Mouse (Mus musculus) CH12.LX (cell line): ENCODE measurements around the gene Efhd1. TPM values are rescaled to one million over a fixed set of nuclear protein-coding genes. Genes with fewer than 3 reads are reported as not detected.

Experiments
- DNase-seq: peaks from one replicate; pipeline ENCODE4 v3.0.0-alpha.2; 2013; ENCODE audit errors: extremely low read depth
- H3K27ac ChIP-seq: 2 replicates; pipeline ENCODE4 v1.5.1; 2012; ENCODE audit warnings: low read depth, mild to moderate bottlenecking, control low read depth, moderate library complexity; ENCODE audit not compliant: insufficient read depth
- H3K27me3 ChIP-seq: replicated peaks from 2 replicates; pipeline ENCODE3; 2012; ENCODE audit warnings: inconsistent platforms
- H3K36me3 ChIP-seq, 2 experiments: replicated peaks in 1 of 2; 2 replicates each; pipeline versions ENCODE3 to v1.6.1; 2012; ENCODE audit warnings: inconsistent platforms in 1 of 2, low read length in 1 of 2, mild to moderate bottlenecking in 1 of 2, mixed read lengths in 1 of 2, moderate library complexity in 1 of 2; ENCODE audit not compliant: control insufficient read depth in 1 of 2, insufficient read depth in 1 of 2
- H3K4me1 ChIP-seq, 2 experiments: 2 replicates each; pipeline ENCODE4 v1.6.1; 2012; ENCODE audit warnings: inconsistent platforms in 1 of 2, moderate library complexity in 1 of 2; ENCODE audit not compliant: insufficient read depth in 2 of 2, control insufficient read depth in 1 of 2
- H3K4me2 ChIP-seq: 2 replicates; pipeline ENCODE4 v1.6.1; 2012; ENCODE audit warnings: low read depth, mild to moderate bottlenecking, control low read depth; ENCODE audit not compliant: poor library complexity, insufficient read depth, severe bottlenecking
- H3K4me3 ChIP-seq, 3 experiments: fragments of 150-350 bp in 1 of 3; sonication (generic) in 1 of 3; replicated peaks in 1 of 3; 2 replicates each; pipeline versions ENCODE3 to v1.5.1; 2011 to 2012; ENCODE audit warnings: low read depth in 2 of 3, low read length in 2 of 3, mild to moderate bottlenecking in 2 of 3, moderate library complexity in 2 of 3, control low read depth in 1 of 3, improper control_type of control experiment in 1 of 3, inconsistent platforms in 1 of 3, mixed read lengths in 1 of 3; ENCODE audit not compliant: poor library complexity in 1 of 3
- H3K79me2 ChIP-seq: replicated peaks from 2 replicates; pipeline ENCODE4 v1.6.1; 2012; ENCODE audit warnings: mild to moderate bottlenecking, moderate library complexity; ENCODE audit not compliant: control insufficient read depth, poor library complexity, insufficient read depth, severe bottlenecking; ENCODE audit errors: extremely low read depth
- H3K9ac ChIP-seq: 2 replicates; pipeline ENCODE4 v1.6.1; 2012; ENCODE audit warnings: low read depth, mild to moderate bottlenecking, control low read depth, moderate library complexity; ENCODE audit not compliant: insufficient read depth
- H3K9me3 ChIP-seq: replicated peaks from 2 replicates; pipeline ENCODE3; 2012; ENCODE audit warnings: low read length, inconsistent platforms, mixed read lengths
- CHD1 ChIP-seq: IDR thresholded peaks from 2 replicates; pipeline ENCODE4 v1.6.1; 2012; ENCODE audit warnings: low read depth, low read length, improper control_type of control experiment, inconsistent platforms
- CHD2 ChIP-seq: IDR thresholded peaks from 2 replicates; pipeline ENCODE4 v1.6.1; 2011; ENCODE audit warnings: low read length, improper control_type of control experiment
- CTCF ChIP-seq, 2 experiments: IDR thresholded peaks in 1 of 2; conservative IDR thresholded peaks in 1 of 2; 2 replicates each; pipeline ENCODE4 v1.5.1; 2011 to 2012; ENCODE audit warnings: low read depth in 2 of 2, low read length in 2 of 2, improper control_type of control experiment in 1 of 2, inconsistent platforms in 1 of 2, mild to moderate bottlenecking in 1 of 2, moderate library complexity in 1 of 2
- E2F4 ChIP-seq: IDR thresholded peaks from 2 replicates; pipeline ENCODE4 v1.6.1; 2011; ENCODE audit warnings: low read depth, low read length, improper control_type of control experiment; ENCODE audit not compliant: insufficient replicate concordance
- ELF1 ChIP-seq: IDR thresholded peaks from 2 replicates; pipeline ENCODE4 v1.6.1; 2014; ENCODE audit warnings: low read depth, mild to moderate bottlenecking, inconsistent platforms, low read length, improper control_type of control experiment
- EP300 ChIP-seq: IDR thresholded peaks from 2 replicates; pipeline ENCODE4 v1.6.1; 2011; ENCODE audit warnings: low read length, improper control_type of control experiment
- ETS1 ChIP-seq: conservative IDR thresholded peaks from 2 replicates; pipeline ENCODE4 v1.6.1; 2012; ENCODE audit warnings: low read depth, mild to moderate bottlenecking, inconsistent platforms, low read length, improper control_type of control experiment, moderate library complexity
- GABPA ChIP-seq: IDR thresholded peaks from 2 replicates; pipeline ENCODE4 v1.6.1; 2012; ENCODE audit warnings: low read depth, low read length, improper control_type of control experiment, inconsistent platforms; ENCODE audit not compliant: insufficient replicate concordance
- HCFC1 ChIP-seq: IDR thresholded peaks from 2 replicates; pipeline ENCODE4 v1.6.1; 2012; ENCODE audit warnings: low read depth, mild to moderate bottlenecking, inconsistent platforms, low read length, improper control_type of control experiment
- JUN ChIP-seq: IDR thresholded peaks from 2 replicates; pipeline ENCODE4 v1.6.1; 2011; ENCODE audit warnings: low read depth, mild to moderate bottlenecking, low read length, improper control_type of control experiment, moderate library complexity; ENCODE audit not compliant: insufficient read depth
- MAX ChIP-seq: IDR thresholded peaks from 2 replicates; pipeline ENCODE4 v1.6.1; 2011; ENCODE audit warnings: low read length, improper control_type of control experiment
- MEF2A ChIP-seq: IDR thresholded peaks from 2 replicates; pipeline ENCODE4 v1.6.1; 2014; ENCODE audit warnings: low read depth, mild to moderate bottlenecking, inconsistent platforms, low read length, improper control_type of control experiment, borderline replicate concordance
- MXI1 ChIP-seq: IDR thresholded peaks from 2 replicates; pipeline ENCODE4 v1.6.1; 2011; ENCODE audit warnings: mild to moderate bottlenecking, low read depth, low read length, improper control_type of control experiment
- MYC ChIP-seq: IDR thresholded peaks from 2 replicates; pipeline ENCODE4 v1.6.1; 2011; ENCODE audit warnings: low read depth, mild to moderate bottlenecking, improper control_type of control experiment, low read length
- NELFE ChIP-seq: IDR thresholded peaks from 2 replicates; pipeline ENCODE4 v1.6.1; 2011; ENCODE audit warnings: low read depth, low read length, improper control_type of control experiment
- NRF1 ChIP-seq: IDR thresholded peaks from 2 replicates; pipeline ENCODE4 v1.6.1; 2014; ENCODE audit warnings: low read depth, mild to moderate bottlenecking, inconsistent platforms, low read length, improper control_type of control experiment, moderate library complexity
- PAX5 ChIP-seq: IDR thresholded peaks from 2 replicates; pipeline ENCODE4 v1.6.1; 2012; ENCODE audit warnings: low read length, inconsistent platforms, mixed read lengths
- POLR2A ChIP-seq: IDR thresholded peaks from 2 replicates; pipeline ENCODE4 v1.6.1; 2011; ENCODE audit warnings: low read depth, mild to moderate bottlenecking, improper control_type of control experiment, low read length
- POLR2AphosphoS2 ChIP-seq: IDR thresholded peaks from 2 replicates; pipeline ENCODE4 v1.6.1; 2011; ENCODE audit warnings: low read depth, low read length, improper control_type of control experiment
- RAD21 ChIP-seq: IDR thresholded peaks from 2 replicates; pipeline ENCODE4 v1.6.1; 2011; ENCODE audit warnings: low read depth, mild to moderate bottlenecking, low read length, improper control_type of control experiment, moderate library complexity
- SIN3A ChIP-seq: IDR thresholded peaks from 2 replicates; pipeline ENCODE4 v1.6.1; 2012; ENCODE audit warnings: low read length, improper control_type of control experiment, inconsistent platforms
- SMC3 ChIP-seq: IDR thresholded peaks from 2 replicates; pipeline ENCODE4 v1.6.1; 2011; ENCODE audit warnings: low read depth, low read length, improper control_type of control experiment
- TBP ChIP-seq: conservative IDR thresholded peaks from 2 replicates; pipeline ENCODE4 v1.6.1; 2011; ENCODE audit warnings: low read depth, low read length, improper control_type of control experiment
- TCF12 ChIP-seq: IDR thresholded peaks from 2 replicates; pipeline ENCODE4 v1.6.1; 2014; ENCODE audit warnings: low read depth, mild to moderate bottlenecking, inconsistent platforms, low read length, improper control_type of control experiment
- UBTF ChIP-seq: IDR thresholded peaks from 2 replicates; pipeline ENCODE4 v1.6.1; 2012; ENCODE audit warnings: low read depth, mild to moderate bottlenecking, inconsistent platforms, low read length, improper control_type of control experiment, moderate library complexity
- USF1 ChIP-seq: IDR thresholded peaks from 2 replicates; pipeline ENCODE4 v1.6.1; 2014; ENCODE audit warnings: low read depth, mild to moderate bottlenecking, inconsistent platforms, low read length, improper control_type of control experiment
- USF2 ChIP-seq: conservative IDR thresholded peaks from 2 replicates; pipeline ENCODE4 v1.6.1; 2011; ENCODE audit warnings: low read depth, low read length, improper control_type of control experiment
- ZC3H11A ChIP-seq: IDR thresholded peaks from 2 replicates; pipeline ENCODE4 v1.6.1; 2012; ENCODE audit warnings: low read depth, mild to moderate bottlenecking, inconsistent platforms, low read length, improper control_type of control experiment
- ZMIZ1 ChIP-seq: IDR thresholded peaks from 2 replicates; pipeline ENCODE4 v1.6.1; 2012; ENCODE audit warnings: low read depth, mild to moderate bottlenecking, inconsistent platforms, low read length, improper control_type of control experiment
- ZNF384 ChIP-seq: IDR thresholded peaks from 2 replicates; pipeline ENCODE4 v1.6.1; 2012; ENCODE audit warnings: low read depth, low read length, improper control_type of control experiment, inconsistent platforms
- dilution Hi-C: fragments of 300-500 bp; cut with MboI; formaldehyde crosslinking; loops from 2 replicates; pipeline ENCODE4 v1.14.3; 2020; ENCODE audit warnings: low sequenced_read_pairs; ENCODE audit not compliant: extremely low pct_unique_long_range_greater_than_20kb, extremely low pct_ligation_motif_present
- in situ Hi-C: fragments of 300-500 bp; cut with MboI; formaldehyde crosslinking; loops from 3 replicates; pipeline ENCODE4 v1.14.3; 2019; ENCODE audit warnings: low sequenced_read_pairs, low pct_ligation_motif_present, low pct_unique_long_range_greater_than_20kb, mixed read lengths
- polyA plus RNA-seq: library from polyadenylated mRNA; unstranded; fragments of >175 nt; gene quantifications from 2 replicates; pipeline ENCODE4 v1.2.1, GENCODE M21; 2012; ENCODE audit warnings: low read depth; ENCODE audit not compliant: insufficient read length
- total RNA-seq, 2 experiments: library from RNA; depleted of rRNA; stranded (reverse); fragments of 300-350 nt in 1 of 2; fragments of >200 nt in 1 of 2; gene quantifications; 2 replicates each; pipeline ENCODE4 v1.2.3; 2012 to 2014

Gene Efhd1
- total and polyA plus RNA-seq, 3 experiments = 0.12 to 1.2 (median 0.13) TPM

GRCm38 (mm10) chr1:87245929-87246815 is 18.0 kb upstream of the Efhd1 start:
- H3K79me2 ChIP-seq = no peaks in the 10 kb centered on the region
- TF ChIP-seq NRF1 (no peak), CHD1 (no peak), ZNF384 (no peak), CTCF (conservative IDR thresholded peaks at IDR 0.05 in 1 of 2, IDR thresholded peaks at IDR 0.05 in 1 of 2; ENCODE audit: low read depth in 2 of 2, low read length in 2 of 2) (peak; percentile 82 to 93), ETS1 (no peak), JUN (no peak), MAX (no peak), E2F4 (no peak), USF1 (no peak), ZMIZ1 (no peak), TBP (no peak), NELFE (no peak), USF2 (no peak), SMC3 (peak; percentile 94), MEF2A (no peak), HCFC1 (no peak), POLR2A (no peak), POLR2AphosphoS2 (no peak), EP300 (no peak), ZC3H11A (peak; percentile 57), ELF1 (no peak), SIN3A (no peak), MXI1 (no peak), TCF12 (no peak), RAD21 (peak; percentile 98), UBTF (no peak), MYC (no peak), PAX5 (no peak), GABPA (no peak), CHD2 (no peak)
- TF ChIP-seq, all 38 proteins: peak for 4

More at GRCm38 (mm10) chr1:87245929-87246815, 18.0 kb upstream of the Efhd1 start:
- Histone ChIP-seq H3K27me3 (no peaks in the 10 kb centered on the region), H3K9me3 (no peaks in the 10 kb centered on the region), H3K4me2 (peak overlapping the region; percentile 51; the same call in 1 of the 2 replicates), H3K4me3 (no peak overlapping the region), H3K36me3 (peaks cover 0 to 4% of the 10 kb centered on the region in 2 experiments), H3K4me1 (peaks cover 0 to 4% of the 10 kb centered on the region in 2 experiments; a peak in 1 of 4 replicates), H3K27ac (no peak overlapping the region), H3K9ac (no peak overlapping the region)
- peak; percentile 75 for DNase-seq
- dilution Hi-C loops = no loop called here
- in situ Hi-C loops = no loop called here
